Mouse (Mus musculus): ENCODE data around the gene Ilf3. TPM values are rescaled to one million over a fixed set of nuclear protein-coding genes. Genes with fewer than 3 reads are reported as not detected.
A peak's percentile ranks its signal among the peaks of the same experiment; 100 is the strongest.

Ilf3 gene
- polyA plus RNA-seq, 1 experiment = not detected

- H3K4me1 ChIP-seq (ENCODE audit: control insufficient read depth, insufficient read depth, low read length) = 0 out of 2 replicates have a peak, but pooled peaks cover 2% of the 10 kb centered on the region
- H3K4me3 ChIP-seq (ENCODE audit: insufficient read depth, low read depth, low read length) = no peak overlapping the region
- TF ChIP-seq CTCF (IDR thresholded peaks at IDR 0.05; ENCODE audit: insufficient read depth, low read depth, low read length) (no peak), POLR2A (IDR thresholded peaks at IDR 0.05; ENCODE audit: insufficient read depth, low read depth, low read length) (no peak)
- 94% methylated on average over 5 of the region's 5 CpGs for WGBS
- H3K27ac ChIP-seq (ENCODE audit: insufficient read depth, low read depth, low read length) = no peak overlapping the region
Observed at GRCm38 (mm10) chr9:21403745-21404144, 36.1 kb downstream of the Ilf3 start.

- WGBS = 66% methylated on average over 4 of the region's 4 CpGs
- no peak overlapping the region for H3K4me3 ChIP-seq (ENCODE audit: insufficient read depth, low read depth, low read length)
- H3K27ac ChIP-seq (ENCODE audit: insufficient read depth, low read depth, low read length) = no peak overlapping the region
- H3K4me1 ChIP-seq (ENCODE audit: control insufficient read depth, insufficient read depth, low read length) = 0 out of 2 replicates have a peak, but pooled peaks cover 2% of the 10 kb centered on the region
- TF ChIP-seq POLR2A (IDR thresholded peaks at IDR 0.05; ENCODE audit: insufficient read depth, low read depth, low read length) = no peak
- TF ChIP-seq CTCF (IDR thresholded peaks at IDR 0.05; ENCODE audit: insufficient read depth, low read depth, low read length) = no peak
Observed at GRCm38 (mm10) chr9:21405525-21405924, 37.9 kb downstream of the Ilf3 start.

GRCm38 (mm10) chr9:21407951-21408350, 40.3 kb downstream of the Ilf3 start:
- Histone ChIP-seq H3K4me3 (ENCODE audit: insufficient read depth, low read depth, low read length) (no peak overlapping the region), H3K27ac (ENCODE audit: insufficient read depth, low read depth, low read length) (no peak overlapping the region), H3K4me1 (ENCODE audit: control insufficient read depth, insufficient read depth, low read length) (peaks cover 4% of the 10 kb centered on the region)
- 6% methylated on average over 4 of the region's 4 CpGs for WGBS
- TF ChIP-seq CTCF (IDR thresholded peaks at IDR 0.05; ENCODE audit: insufficient read depth, low read depth, low read length) (no peak), POLR2A (IDR thresholded peaks at IDR 0.05; ENCODE audit: insufficient read depth, low read depth, low read length) (no peak)

- Histone ChIP-seq H3K27ac (ENCODE audit: insufficient read depth, low read depth, low read length) (no peak overlapping the region), H3K4me1 (ENCODE audit: control insufficient read depth, insufficient read depth, low read length) (peaks cover 4% of the 10 kb centered on the region), H3K4me3 (ENCODE audit: insufficient read depth, low read depth, low read length) (no peak overlapping the region)
- WGBS = 67% methylated on average over 7 of the region's 7 CpGs
- TF ChIP-seq POLR2A (IDR thresholded peaks at IDR 0.05; ENCODE audit: insufficient read depth, low read depth, low read length) = no peak
- TF ChIP-seq CTCF (IDR thresholded peaks at IDR 0.05; ENCODE audit: insufficient read depth, low read depth, low read length) = no peak
Observed at GRCm38 (mm10) chr9:21408624-21409023, 41.0 kb downstream of the Ilf3 start.

- no peak overlapping the region for H3K27ac ChIP-seq (ENCODE audit: insufficient read depth, low read depth, low read length)
Observed at GRCm38 (mm10) chr9:21409592-21410317, 42.1 kb downstream of the Ilf3 start.

GRCm38 (mm10) chr9:21411669-21412550, 44.2 kb downstream of the Ilf3 start, which contains the start of gene Qtrt1:
Gene Qtrt1, plus strand, starts transcription at chr9:21411837.
- TF ChIP-seq POLR2A (IDR thresholded peaks at IDR 0.05; ENCODE audit: insufficient read depth, low read depth, low read length) (peak; percentile 57; the same call in 1 of the 2 replicates), CTCF (IDR thresholded peaks at IDR 0.05; ENCODE audit: insufficient read depth, low read depth, low read length) (no peak)
- H3K27ac ChIP-seq (ENCODE audit: insufficient read depth, low read depth, low read length) = 0 out of 2 replicates have a peak within 1 kb of the TSS, but pooled peaks have one; percentile 17

More at GRCm38 (mm10) chr9:21409592-21410317, 42.1 kb downstream of the Ilf3 start:
- TF ChIP-seq POLR2A (IDR thresholded peaks at IDR 0.05; ENCODE audit: insufficient read depth, low read depth, low read length) = no peak
- H3K4me3 ChIP-seq (ENCODE audit: insufficient read depth, low read depth, low read length) = no peak overlapping the region
- H3K4me1 ChIP-seq (ENCODE audit: control insufficient read depth, insufficient read depth, low read length) = peaks cover 4% of the 10 kb centered on the region
- WGBS = 28% methylated on average over 9 of the region's 9 CpGs

GRCm38 (mm10) chr9:21417866-21418265, 50.2 kb downstream of the Ilf3 start:
- no peak overlapping the region for H3K4me3 ChIP-seq (ENCODE audit: insufficient read depth, low read depth, low read length)
- H3K4me1 ChIP-seq (ENCODE audit: control insufficient read depth, insufficient read depth, low read length) = no peaks in the 10 kb centered on the region
- WGBS = 95% methylated on average over 2 of the region's 2 CpGs
- no peak overlapping the region for H3K27ac ChIP-seq (ENCODE audit: insufficient read depth, low read depth, low read length)
- no peak for TF ChIP-seq CTCF (IDR thresholded peaks at IDR 0.05; ENCODE audit: insufficient read depth, low read depth, low read length)

More at GRCm38 (mm10) chr9:21411669-21412550, 44.2 kb downstream of the Ilf3 start, which contains the start of gene Qtrt1:
- Histone ChIP-seq H3K4me3 (ENCODE audit: insufficient read depth, low read depth, low read length) (peak within 1 kb of the TSS; percentile 59), H3K4me1 (ENCODE audit: control insufficient read depth, insufficient read depth, low read length) (peaks cover 4% of the 10 kb centered on the region)
- 2% methylated on average over 53 of the region's 53 CpGs for WGBS

- WGBS = 84% methylated on average over 2 of the region's 2 CpGs
- Histone ChIP-seq H3K4me1 (ENCODE audit: control insufficient read depth, insufficient read depth, low read length) (no peaks in the 10 kb centered on the region), H3K4me3 (ENCODE audit: insufficient read depth, low read depth, low read length) (no peak overlapping the region), H3K27ac (ENCODE audit: insufficient read depth, low read depth, low read length) (no peak overlapping the region)
- TF ChIP-seq CTCF (IDR thresholded peaks at IDR 0.05; ENCODE audit: insufficient read depth, low read depth, low read length) = no peak
- TF ChIP-seq POLR2A (IDR thresholded peaks at IDR 0.05; ENCODE audit: insufficient read depth, low read depth, low read length) = no peak
Observed at GRCm38 (mm10) chr9:21419646-21420045, 52.0 kb downstream of the Ilf3 start.

All from olfactory bulb, adult 2 months (tissue).